Mouse (Mus musculus) midbrain, embryonic 14.5 days (tissue): Measurements from ENCODE around the gene Evi5. TPM values are rescaled to one million over a fixed set of nuclear protein-coding genes. Genes with fewer than 3 reads are reported as not detected.

ENCODE experiments used
- ATAC-seq: fragments of 200-750 bp; cut with Nextera tagmentation; 2 replicates; pipeline ENCODE4 v1.8.0; 2017; ENCODE audit warnings: moderate number of reproducible peaks, moderate library complexity; ENCODE audit not compliant: low FRiP score, low TSS enrichment
- DNase-seq: peaks from one replicate; pipeline ENCODE4 v3.0.0-alpha.2; 2015
- H3K27ac ChIP-seq: fragments of 300-500 bp; sonication (generic); replicated peaks from 2 replicates; pipeline ENCODE4 v1.5.1; 2014; ENCODE audit warnings: mild to moderate bottlenecking, low read depth, low read length, moderate library complexity
- H3K27me3 ChIP-seq: fragments of 300-500 bp; sonication (generic); 2 replicates; pipeline ENCODE4 v1.6.1; 2014; ENCODE audit warnings: low read length, control low read depth, mixed read lengths; ENCODE audit not compliant: control insufficient read depth, insufficient read depth
- H3K36me3 ChIP-seq: fragments of 300-500 bp; sonication (generic); 2 replicates; pipeline ENCODE4 v1.6.1; 2014; ENCODE audit warnings: low read length, control low read depth; ENCODE audit not compliant: control insufficient read depth, insufficient read depth
- H3K4me1 ChIP-seq: fragments of 300-500 bp; sonication (generic); 2 replicates; pipeline ENCODE4 v1.6.1; 2014; ENCODE audit warnings: mild to moderate bottlenecking, antibody characterized with exemption, low read length, control low read depth; ENCODE audit not compliant: control insufficient read depth, insufficient read depth
- H3K4me2 ChIP-seq: fragments of 300-500 bp; sonication (generic); 2 replicates; pipeline ENCODE4 v1.6.1; 2014; ENCODE audit warnings: mild to moderate bottlenecking, low read length, moderate library complexity
- H3K4me3 ChIP-seq: fragments of 300-500 bp; sonication (generic); replicated peaks from 2 replicates; pipeline ENCODE4 v1.5.1; 2014; ENCODE audit warnings: low read depth, low read length
- H3K9ac ChIP-seq: fragments of 300-500 bp; sonication (generic); replicated peaks from 2 replicates; pipeline ENCODE4 v1.6.1; 2014; ENCODE audit warnings: mild to moderate bottlenecking, low read length, moderate library complexity
- H3K9me3 ChIP-seq: fragments of 300-500 bp; sonication (generic); 2 replicates; pipeline ENCODE4 v1.6.1; 2016; ENCODE audit warnings: low read length, control low read depth, mixed read lengths; ENCODE audit not compliant: control insufficient read depth
- WGBS: fragments of 180-500 bp; shearing (Covaris S2); extraction: QIAGEN DNeasy Blood & Tissue Kit; methylation state at CpG from one replicate; pipeline ENCODE4 v1.1.7; 2014; 5-methylcytosine and 5-hydroxymethylcytosine counted together
- polyA plus RNA-seq: library from polyadenylated mRNA; unstranded; fragments of >200 nt; fragmentation: Nextera tagmentation; extraction: Ambion mirVana; gene quantifications from 2 replicates; pipeline ENCODE4 v1.2.1, GENCODE M21; 2014

The Evi5 gene
- polyA plus RNA-seq, 1 experiment from 2014 or later: 40.5 TPM

DNA sequence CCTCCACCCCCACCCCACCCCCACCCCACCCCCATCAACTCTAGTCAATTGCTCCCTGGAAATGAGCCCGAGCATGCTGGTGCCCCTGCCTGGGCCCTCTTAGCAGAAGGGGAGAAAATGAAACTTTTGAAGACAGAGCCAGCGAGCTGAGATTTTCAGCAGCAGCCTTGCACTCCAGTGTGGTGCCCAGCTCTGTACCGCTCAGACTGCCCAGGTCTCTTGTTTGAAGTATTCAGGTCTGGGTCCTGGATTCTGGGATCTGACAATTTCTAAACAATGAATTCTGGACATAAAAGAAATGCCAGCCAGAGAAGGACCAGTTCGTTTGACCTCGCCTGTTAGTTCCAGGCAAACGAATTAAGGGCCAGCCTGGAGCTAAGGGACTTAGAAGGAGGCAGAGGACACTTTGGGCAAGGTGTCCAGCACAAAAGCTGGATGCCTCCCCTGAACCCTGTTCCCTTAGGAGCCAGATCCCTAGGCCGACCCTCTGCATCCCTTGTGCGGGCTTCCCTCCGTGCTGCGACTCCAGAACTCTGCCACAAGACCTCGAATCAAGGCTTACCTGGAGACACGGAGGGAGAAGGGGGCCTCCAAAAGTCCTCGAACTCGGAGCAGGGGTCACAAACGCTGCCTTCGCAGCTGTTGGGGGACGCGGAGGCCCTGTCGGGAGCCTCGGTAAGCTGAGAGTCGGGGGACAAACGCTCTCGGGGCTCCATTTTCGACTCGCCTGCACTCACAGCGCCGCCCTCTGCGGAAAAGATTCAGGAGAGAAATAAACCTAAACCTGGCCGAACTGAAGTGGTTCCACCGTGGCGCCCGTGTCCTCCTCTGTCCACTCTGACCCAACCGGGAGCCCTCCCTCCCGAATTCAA lies 152.0 kb downstream of the Evi5 start:
- H3K4me1 ChIP-seq: peaks cover 23% of the 10 kb centered on the region
- H3K4me2 ChIP-seq: 0 out of 2 replicates have a peak overlapping the region, but pooled peaks have one; percentile 18
- WGBS: 1% methylated on average over 34 of the region's 34 CpGs
- 0 out of 2 replicates have a peak overlapping the region, but pooled peaks have one; percentile 2 for H3K4me3 ChIP-seq
- H3K36me3 ChIP-seq: no peaks in the 10 kb centered on the region
- peaks cover 93% of the 10 kb centered on the region for H3K27me3 ChIP-seq
- H3K9ac ChIP-seq: no peak overlapping the region
- ATAC-seq (no peak), DNase-seq (peak; percentile 48)
- no peaks in the 10 kb centered on the region for H3K9me3 ChIP-seq
- H3K27ac ChIP-seq: no peak overlapping the region

DNA sequence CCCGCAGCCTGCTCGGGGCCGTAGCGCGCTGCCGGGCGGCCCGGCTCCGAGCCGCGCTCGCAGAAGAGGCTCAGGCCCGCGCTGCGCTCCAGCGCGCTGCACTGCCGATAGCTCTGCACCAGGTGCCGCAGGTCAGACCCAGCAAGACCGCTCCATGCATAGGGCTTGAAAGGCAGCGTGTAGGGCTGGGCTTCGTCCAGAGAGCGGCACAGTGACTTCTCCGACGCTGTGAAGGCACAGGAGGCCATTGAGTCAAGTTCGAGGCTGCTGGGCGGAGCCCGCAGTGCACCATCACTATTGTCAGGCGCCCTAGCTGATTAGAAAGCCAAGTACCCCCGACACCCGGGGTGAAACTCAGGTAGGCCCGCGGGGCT lies 153.3 kb downstream of the Evi5 start:
- ATAC-seq (peak; percentile 43; the same call in 1 of the 2 replicates), DNase-seq (peak; percentile 63)
- H3K36me3 ChIP-seq: no peaks in the 10 kb centered on the region
- peak overlapping the region; percentile 30 for H3K4me3 ChIP-seq
- WGBS: under 1% methylated on average over 33 of the region's 33 CpGs
- H3K9ac ChIP-seq: no peak overlapping the region
- no peak overlapping the region for H3K27ac ChIP-seq
- H3K4me1 ChIP-seq: peaks cover 23% of the 10 kb centered on the region
- peaks cover 97% of the 10 kb centered on the region for H3K27me3 ChIP-seq
- peak overlapping the region; percentile 57 for H3K4me2 ChIP-seq
- H3K9me3 ChIP-seq: no peaks in the 10 kb centered on the region

DNA sequence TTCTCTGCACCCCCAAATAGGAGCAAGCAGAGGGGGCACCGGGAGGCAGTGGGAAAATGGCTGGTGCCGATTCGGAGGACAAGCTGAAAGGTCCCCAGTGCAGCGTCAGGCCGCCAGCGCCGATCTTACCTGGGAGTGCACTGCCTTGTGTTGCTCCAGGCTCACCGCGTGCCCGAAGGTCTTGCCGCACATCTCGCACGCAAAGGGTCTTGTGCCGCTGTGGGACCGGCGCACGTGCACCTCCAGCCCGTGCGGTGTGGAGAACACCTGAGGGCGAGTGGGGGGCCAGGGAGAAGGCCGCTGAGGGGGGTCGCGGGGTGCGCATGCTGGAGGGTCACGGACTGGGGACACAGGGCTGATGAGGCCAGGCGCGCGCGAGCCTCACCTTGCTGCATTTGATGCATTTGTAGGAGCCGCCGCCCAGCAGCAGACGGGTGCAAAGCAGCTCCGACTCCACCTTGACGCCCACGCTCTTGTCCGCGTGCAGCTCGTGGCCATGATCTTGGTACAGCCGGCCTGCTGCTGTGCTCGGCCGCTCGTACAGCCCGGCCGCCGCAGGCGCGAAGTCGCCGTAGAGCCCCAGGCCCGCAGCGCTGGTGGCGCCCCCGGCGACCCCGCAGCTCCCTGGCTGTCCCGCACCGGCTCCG lies 153.8 kb downstream of the Evi5 start:
- DNase-seq: peak; percentile 47
- WGBS: 1% methylated on average over 58 of the region's 58 CpGs
- no peak for ATAC-seq
- peaks cover 96% of the 10 kb centered on the region for H3K27me3 ChIP-seq
- peak overlapping the region; percentile 57 for H3K4me2 ChIP-seq
- peak overlapping the region; percentile 30 for H3K4me3 ChIP-seq
- no peak overlapping the region for H3K27ac ChIP-seq
- H3K9ac ChIP-seq: no peak overlapping the region
- peaks cover 23% of the 10 kb centered on the region for H3K4me1 ChIP-seq
- no peaks in the 10 kb centered on the region for H3K9me3 ChIP-seq
- H3K36me3 ChIP-seq: no peaks in the 10 kb centered on the region

DNA sequence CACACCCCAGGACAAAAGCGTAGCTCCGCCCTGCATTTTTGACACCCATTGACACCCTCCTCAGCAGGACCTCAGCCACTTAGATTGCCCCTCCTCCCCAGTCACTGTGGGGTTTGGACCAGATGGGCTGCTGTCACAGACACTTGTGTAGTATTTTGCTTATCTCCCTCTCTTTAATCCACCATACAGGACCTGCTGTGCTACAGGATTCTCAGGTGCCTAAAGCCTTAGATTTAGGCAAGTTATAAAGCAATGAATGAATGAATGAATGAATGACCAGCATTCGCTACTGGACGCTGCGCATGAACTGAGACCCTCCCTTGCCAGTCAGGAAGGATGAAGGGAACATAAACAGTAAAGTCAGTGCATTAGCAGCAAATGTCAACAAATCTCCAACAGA lies 154.4 kb downstream of the Evi5 start:
- no peak overlapping the region for H3K27ac ChIP-seq
- no peak overlapping the region for H3K4me3 ChIP-seq
- no peak overlapping the region for H3K4me2 ChIP-seq
- ATAC-seq (no peak), DNase-seq (no peak)
- no peaks in the 10 kb centered on the region for H3K36me3 ChIP-seq
- no peaks in the 10 kb centered on the region for H3K9me3 ChIP-seq
- 5% methylated on average over 5 of the region's 5 CpGs for WGBS
- peaks cover 90% of the 10 kb centered on the region for H3K27me3 ChIP-seq
- H3K4me1 ChIP-seq: peaks cover 20% of the 10 kb centered on the region; the same call in 1 of the 2 replicates
- H3K9ac ChIP-seq: no peak overlapping the region

DNA sequence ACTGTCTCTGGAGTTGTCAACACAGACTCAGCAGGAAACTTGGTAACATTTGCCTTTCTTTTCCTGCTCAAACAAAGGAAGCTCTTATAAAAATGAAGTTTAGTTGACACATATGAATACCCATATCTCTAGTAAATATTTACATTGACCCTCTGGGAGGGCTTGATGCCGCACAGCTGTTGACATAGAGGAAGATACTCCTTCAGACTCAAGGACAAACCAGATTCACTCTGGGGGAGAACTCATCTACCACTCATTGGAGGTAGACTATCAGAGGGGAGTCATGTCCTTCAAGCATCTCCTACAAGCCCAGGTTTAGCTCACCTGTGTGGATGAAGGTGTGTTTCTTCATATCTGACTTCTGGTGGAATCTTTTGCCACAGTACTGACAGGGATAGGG lies 155.1 kb downstream of the Evi5 start:
- H3K4me2 ChIP-seq: no peak overlapping the region
- peaks cover 83% of the 10 kb centered on the region for H3K27me3 ChIP-seq
- H3K9ac ChIP-seq: no peak overlapping the region
- WGBS: 32% methylated on average over 1 of the region's 1 CpGs
- peaks cover 14% of the 10 kb centered on the region; the same call in 1 of the 2 replicates for H3K4me1 ChIP-seq
- ATAC-seq (no peak), DNase-seq (no peak)
- H3K27ac ChIP-seq: no peak overlapping the region
- H3K9me3 ChIP-seq: no peaks in the 10 kb centered on the region
- H3K36me3 ChIP-seq: no peaks in the 10 kb centered on the region
- no peak overlapping the region for H3K4me3 ChIP-seq

DNA sequence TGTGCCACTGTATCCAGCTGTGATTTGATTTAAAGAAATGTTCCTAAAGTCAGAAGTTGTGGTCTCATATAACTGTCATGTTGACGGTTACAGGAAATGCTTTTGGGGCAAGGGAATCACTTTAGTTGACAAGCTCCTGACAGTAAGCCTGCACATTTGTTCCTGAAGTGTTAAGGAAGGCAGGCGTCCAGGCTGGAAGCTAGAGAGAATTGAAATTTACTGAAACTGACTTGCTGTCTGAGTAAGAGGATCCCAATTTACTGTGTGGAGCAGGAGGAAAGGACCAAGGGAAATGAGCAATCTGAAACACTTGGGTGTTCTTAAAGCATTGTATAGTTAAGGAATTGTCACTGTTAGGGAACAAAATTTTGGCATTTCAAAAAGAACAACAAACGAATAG lies 155.7 kb downstream of the Evi5 start:
- 22% methylated on average over 3 of the region's 3 CpGs for WGBS
- no peaks in the 10 kb centered on the region for H3K9me3 ChIP-seq
- no peaks in the 10 kb centered on the region for H3K36me3 ChIP-seq
- no peak for ATAC-seq
- H3K4me3 ChIP-seq: no peak overlapping the region
- DNase-seq: no peak
- no peak overlapping the region for H3K27ac ChIP-seq
- H3K27me3 ChIP-seq: peaks cover 77% of the 10 kb centered on the region
- H3K4me2 ChIP-seq: no peak overlapping the region
- no peak overlapping the region for H3K9ac ChIP-seq
- peaks cover 14% of the 10 kb centered on the region; the same call in 1 of the 2 replicates for H3K4me1 ChIP-seq

DNA sequence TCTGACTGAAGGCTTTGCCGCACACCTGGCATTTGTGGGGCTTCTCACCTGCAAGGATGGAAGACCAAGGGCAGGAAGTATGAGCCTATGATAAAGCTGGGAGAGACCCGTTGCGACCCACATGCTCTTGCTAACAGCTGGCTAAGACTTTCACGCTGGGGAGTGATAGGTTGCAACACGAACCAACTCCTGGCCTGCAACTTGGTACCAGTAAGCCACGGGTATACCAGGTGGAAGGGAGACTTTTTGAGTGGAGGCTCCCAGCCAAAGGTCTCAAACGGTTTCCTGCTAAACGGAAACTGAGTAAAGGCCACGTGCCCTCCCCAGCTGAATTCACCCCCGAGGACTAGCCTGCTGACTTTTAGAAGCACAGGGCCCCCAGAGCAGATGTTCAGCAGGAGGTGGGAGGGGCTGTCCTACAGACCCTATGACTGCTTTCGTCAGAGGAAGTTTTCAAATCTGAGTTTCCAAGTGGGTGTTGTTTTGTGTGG lies 157.0 kb downstream of the Evi5 start:
- 13% methylated on average over 11 of the region's 11 CpGs for WGBS
- DNase-seq: no peak

DNA sequence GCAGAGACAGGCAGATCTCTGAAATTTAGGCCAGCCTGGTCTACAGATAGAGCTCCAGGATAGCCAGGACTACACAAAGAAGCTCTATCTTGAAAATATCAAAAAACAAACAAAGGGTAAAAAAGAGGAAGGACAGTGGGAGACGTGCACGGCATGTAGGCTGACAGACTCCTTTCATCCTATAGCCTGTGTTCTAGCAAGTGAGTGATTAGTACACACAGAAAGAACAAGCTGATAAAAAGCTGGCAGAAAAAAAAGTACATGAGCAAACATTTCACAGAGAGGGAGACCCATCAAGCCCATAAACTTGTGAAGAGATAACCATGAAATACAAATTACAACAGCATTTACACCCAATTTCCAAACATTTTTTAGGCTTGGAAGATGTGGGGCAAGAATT lies 163.2 kb downstream of the Evi5 start:
- no peak for DNase-seq
- Histone ChIP-seq H3K36me3 (no peaks in the 10 kb centered on the region), H3K9ac (no peak overlapping the region), H3K27ac (no peak overlapping the region), H3K27me3 (peaks cover 5% of the 10 kb centered on the region), H3K4me2 (no peak overlapping the region), H3K4me3 (no peak overlapping the region), H3K4me1 (no peaks in the 10 kb centered on the region), H3K9me3 (no peaks in the 10 kb centered on the region)
- 70% methylated on average over 2 of the region's 2 CpGs for WGBS
- ATAC-seq: no peak

More for the DNA sequence above, 157.0 kb downstream of the Evi5 start:
- Histone ChIP-seq H3K4me1 (peaks cover 8% of the 10 kb centered on the region; the same call in 1 of the 2 replicates), H3K4me2 (no peak overlapping the region), H3K9me3 (no peaks in the 10 kb centered on the region), H3K27me3 (peaks cover 64% of the 10 kb centered on the region), H3K4me3 (no peak overlapping the region), H3K27ac (no peak overlapping the region), H3K36me3 (no peaks in the 10 kb centered on the region), H3K9ac (no peak overlapping the region)
- ATAC-seq: no peak
